Mouse (Mus musculus): ENCODE measurements at regions not wholly inside any gene's neighbourhood (a gene's known extent, or its start where the extent isn't known, plus 50 kb on each side); places are given as distances from the start of the nearest gene placed in this dataset.

GRCm38 (mm10) chr13:54318161-54318560 is 53.0 kb upstream of the Cplx2 start:
- no peak for DNase-seq (ENCODE audit: low read depth, low spot score)

- DNase-seq (ENCODE audit: low read depth, low spot score), result no peak
Observed at GRCm38 (mm10) chr13:54318601-54319000, 52.5 kb upstream of the Cplx2 start.

GRCm38 (mm10) chr13:54320212-54320611 is 50.9 kb upstream of the Cplx2 start:
- DNase-seq (ENCODE audit: low read depth, low spot score), result peak; percentile 40

- peak; percentile 33 for DNase-seq (ENCODE audit: low read depth, low spot score)
Observed at GRCm38 (mm10) chr13:54321011-54321410, 50.1 kb upstream of the Cplx2 start.

Data from ES-CJ7 (cell line).